Mouse (Mus musculus) megakaryocyte, embryonic 14.5 days (primary cell): ENCODE data around the gene Tekt4.

Experiments used
- FLI1 ChIP-seq: IDR thresholded peaks from 2 replicates; pipeline ENCODE4 v1.6.1; 2012; ENCODE audit warnings: low read length, inconsistent platforms, mixed read lengths
- GATA1 ChIP-seq: IDR thresholded peaks from 3 replicates; pipeline ENCODE4 v1.6.1; 2012; ENCODE audit warnings: mixed read lengths, low read length, inconsistent platforms, borderline replicate concordance

- TF ChIP-seq GATA1 (no peak), FLI1 (no peak)
Observed at GRCm38 (mm10) chr17:25466257-25466656, 11.8 kb downstream of the Tekt4 start.
